Mouse (Mus musculus) adrenal gland, adult (tissue): ENCODE data around the gene Gm49395.
A peak's percentile ranks its signal among the peaks of the same experiment; 100 is the strongest.

ENCODE experiments used
- DNase-seq, 2 experiments: peaks; one replicate each; pipeline ENCODE4 v3.0.0; 2022 to 2023; ENCODE audit warnings: low spot score in 1 of 2; ENCODE audit not compliant: inconsistent age in 2 of 2

The Gm49395 gene

DNA sequence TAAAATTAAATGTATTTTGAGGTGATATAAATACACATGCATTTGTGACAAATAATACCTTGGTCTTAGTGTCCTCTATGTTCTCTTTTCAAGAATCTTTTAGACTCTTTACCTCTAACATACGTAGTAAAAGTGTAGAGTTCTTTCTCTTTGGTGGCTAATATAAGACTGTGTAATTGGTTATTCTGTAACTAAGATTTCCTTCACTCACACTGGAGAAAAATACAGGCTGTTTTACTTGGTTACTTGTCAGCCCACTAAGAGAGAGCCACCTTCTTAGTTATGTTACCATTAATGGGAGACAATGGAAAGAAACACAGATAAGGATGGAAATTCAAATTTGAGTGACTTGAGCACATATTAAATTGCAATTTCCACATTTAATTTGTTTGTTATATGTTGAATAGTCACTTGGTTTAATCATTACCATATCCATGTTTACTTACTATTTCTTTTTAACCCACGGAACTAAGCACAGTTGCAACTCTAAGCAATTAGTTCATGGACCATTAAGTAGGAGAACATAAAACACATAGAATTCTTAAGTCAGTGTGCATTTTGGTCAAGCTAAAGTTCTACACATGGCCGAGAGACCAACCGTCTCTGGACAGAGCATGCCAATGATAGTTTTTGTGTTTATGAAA is 34.3 kb downstream of the Gm49395 start:
- DNase-seq, result no peak

DNA sequence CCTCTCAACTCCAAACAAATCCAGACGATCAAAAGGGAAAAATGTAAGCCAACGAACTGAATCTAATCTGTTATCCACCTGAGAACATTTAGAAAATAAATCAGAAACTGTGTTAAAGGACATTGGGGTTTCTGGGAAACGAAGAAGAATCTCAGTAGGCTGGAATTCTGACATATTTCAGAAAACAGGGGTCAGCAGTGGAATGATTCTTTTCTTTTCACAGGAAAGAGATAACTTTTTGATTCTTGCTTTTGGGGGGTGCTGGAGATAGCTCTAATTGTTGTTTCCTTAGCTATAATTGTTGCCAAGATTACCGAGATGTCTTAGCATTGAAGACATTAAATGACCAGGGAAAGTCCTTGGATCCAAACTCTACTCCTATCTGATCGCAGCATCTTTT is 44.2 kb downstream of the Gm49395 start:
- no peak for DNase-seq

DNA sequence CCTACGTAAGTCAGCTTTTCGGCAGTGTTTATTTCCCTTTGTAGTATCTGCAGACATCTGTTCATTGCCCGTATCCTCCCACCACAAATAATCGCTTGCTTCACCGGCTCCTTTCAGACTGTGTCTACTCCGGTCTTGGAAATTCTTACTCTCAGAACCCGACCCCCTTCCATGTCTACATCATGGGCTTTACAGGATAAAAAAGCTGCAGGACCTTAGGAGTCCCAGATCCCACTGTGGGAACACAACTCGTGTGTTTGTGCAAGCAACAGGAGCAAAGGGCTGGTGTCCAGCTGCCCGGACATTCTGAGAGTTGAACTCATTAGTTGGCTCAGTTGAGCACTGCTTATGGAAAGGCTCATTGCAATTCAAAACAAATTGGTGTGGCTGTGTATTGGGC is 46.9 kb downstream of the Gm49395 start:
- peak in 1 of 2 experiments; percentile 46 for DNase-seq

DNA sequence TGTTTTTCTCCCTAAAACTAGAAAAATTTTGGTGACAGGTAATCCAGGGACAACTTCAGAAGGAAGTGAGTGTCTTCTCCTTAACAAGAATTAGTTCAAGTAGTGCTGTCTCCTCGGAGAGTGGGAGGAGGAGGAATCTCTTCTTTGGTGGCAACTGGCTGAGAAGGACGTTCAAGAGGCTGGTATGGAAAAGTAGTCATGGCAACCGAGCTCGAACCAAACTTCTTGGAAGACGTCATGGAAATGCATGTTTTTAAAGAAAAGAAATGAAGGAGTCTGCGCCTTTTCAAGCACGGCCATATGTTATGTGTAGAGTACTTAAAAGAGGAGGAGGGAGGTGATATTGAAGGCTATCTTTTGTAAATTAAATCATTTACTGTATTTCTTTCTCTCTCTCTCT is 49.2 kb downstream of the Gm49395 start:
- DNase-seq, result no peak

DNA sequence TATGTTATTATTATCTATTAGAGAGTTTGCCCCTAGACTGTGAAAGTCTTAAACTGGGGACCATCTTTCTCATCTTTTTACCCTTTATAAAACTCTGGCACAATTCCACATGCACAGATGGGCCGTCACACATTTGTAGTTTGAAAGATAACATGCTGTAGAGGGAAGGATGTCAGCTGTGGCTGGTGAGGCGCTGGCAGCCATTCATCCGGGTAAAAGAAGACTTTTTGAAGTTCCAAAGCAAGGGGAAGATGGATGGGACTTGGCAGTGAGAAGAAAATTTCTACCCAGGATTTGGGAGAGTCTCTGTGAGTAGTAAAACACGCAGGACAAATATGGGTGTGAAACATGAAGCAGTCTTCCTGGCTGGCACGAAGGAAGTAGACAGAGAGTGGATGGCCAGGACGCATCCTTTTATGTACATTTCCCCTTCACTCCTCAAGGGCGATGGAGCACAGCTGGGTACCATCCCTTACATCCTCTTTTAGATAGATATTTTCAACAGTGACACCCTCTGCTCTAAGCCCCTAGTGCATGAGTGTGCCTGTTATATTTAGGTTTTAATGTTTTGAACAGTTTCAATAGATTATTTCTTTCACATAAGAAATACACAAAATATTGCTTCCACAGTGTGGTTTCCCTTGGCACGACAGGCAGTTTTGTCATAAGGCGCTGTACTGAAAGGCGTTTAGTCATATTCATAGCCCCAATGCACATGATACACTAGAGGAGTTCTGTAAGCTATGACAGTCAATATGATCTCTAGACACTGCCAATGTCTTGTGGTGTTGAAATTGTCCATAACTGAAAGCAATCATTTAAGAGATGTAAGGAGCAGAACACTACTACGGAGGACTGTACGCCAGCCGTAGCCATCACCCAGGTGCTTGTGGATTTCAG is 50.8 kb downstream of the Gm49395 start:
- no peak for DNase-seq

DNA sequence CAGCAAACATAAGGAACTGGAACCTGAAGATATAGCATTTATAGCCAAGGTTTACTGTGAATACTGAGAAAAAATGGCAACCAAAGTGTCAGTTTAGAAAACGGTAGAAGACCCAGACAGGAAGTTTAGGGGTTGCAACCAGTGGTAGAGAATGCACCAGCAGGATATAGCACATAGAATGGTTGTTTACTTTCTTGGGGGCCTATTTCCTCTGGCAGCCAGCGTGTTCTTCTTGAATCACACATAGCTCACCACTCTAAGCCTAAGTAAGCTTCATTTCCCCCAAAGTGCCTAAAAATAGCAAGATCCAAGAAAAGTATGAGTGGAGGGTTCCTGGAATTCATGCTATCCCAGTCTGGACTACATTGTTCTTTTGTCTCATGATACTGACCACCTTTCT is 59.1 kb downstream of the Gm49395 start:
- DNase-seq, result no peak

DNA sequence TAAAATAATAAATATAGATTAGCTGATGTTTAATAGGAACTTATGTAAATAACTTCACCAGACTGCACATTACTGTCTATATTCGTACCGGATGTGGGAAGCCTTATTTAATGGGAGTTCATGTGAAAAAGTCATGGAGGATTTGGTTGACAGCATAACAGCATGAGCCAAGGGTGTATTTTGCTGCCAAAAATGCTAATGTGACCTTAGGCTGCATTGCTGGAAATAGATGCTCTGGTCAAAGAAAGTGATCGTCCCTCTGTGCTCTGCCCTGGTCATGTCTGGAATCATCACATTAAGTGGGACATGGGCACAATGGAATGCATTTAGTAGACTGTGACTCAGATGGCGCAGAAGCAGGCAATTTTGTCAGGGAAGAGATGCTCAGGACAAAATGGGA is 64.4 kb downstream of the Gm49395 start:
- DNase-seq, result no peak

DNA sequence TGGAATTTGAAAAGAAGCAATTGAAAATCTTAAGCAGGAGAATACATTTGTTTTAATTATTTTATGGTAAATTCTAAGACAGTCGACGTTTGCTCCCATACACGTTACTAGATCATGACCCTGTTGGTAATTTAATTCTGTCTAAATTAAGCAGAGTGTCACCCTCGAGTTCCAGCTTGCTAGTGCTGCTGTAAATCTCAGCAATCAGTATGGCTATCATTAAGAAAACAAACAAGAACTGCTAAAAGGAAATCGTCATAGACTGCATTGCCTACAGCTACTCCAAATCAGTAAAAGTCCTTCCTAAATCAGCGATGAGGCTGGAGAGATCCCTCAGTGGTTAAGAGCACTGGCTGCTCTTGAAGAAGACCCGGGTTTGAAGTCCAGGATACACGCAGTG is 66.3 kb downstream of the Gm49395 start:
- no peak for DNase-seq

DNA sequence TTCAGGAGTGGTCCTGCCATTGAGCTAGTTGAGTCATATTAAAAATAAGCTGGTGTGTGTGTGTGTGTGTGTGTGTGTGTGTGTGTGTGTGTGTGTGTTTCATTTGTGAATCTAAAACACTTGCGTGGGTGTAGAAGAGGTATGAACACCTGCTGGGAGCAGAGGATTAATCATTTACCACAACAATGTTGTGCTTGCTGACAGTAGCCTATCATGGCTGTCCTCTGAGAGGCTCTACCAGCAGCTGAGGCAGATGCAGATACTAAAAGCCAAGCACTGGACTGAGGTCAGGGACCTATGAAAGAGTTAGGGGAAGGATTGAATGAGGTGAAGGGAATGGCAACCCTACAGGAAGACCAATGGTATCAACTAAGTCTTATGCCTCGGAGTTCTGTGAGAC is 68.6 kb downstream of the Gm49395 start:
- DNase-seq, result no peak

DNA sequence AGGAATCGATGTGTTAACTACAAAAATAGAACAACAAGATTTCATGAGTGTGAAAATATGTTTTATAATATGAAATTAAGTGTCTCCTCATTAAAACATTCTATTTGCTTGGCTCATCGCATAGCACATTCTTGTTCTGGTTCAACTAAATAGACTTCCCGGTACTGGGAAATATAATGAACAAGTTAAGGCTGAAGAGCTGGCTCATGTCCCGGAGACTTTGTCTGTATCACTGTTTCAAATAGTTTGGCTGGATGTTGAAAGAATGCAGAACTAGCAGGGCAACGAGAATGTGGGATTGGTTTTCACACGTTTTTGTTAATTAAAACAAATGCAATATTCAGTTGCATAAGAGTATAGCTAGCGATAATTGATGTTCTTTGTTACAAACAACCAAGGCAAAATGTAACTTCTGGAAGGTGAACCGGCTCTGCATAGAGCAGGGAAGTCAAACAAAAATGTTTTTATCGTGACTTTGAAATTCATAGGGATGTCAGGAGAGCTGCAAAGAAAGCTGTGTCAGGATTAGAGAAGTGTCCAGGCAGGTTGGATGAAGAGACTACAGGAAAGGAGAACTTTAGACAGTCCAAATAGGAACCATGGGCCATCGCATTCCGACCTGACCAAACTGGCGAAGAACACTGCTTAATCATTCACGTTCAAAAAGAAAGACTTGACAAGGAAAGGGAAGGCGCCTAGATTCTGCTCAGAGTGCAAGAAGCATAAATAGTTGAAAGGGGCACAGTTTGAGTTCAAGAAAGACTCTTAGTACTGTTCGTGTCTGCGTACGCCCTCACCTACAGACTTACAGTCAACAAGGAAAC is 70.3 kb downstream of the Gm49395 start:
- DNase-seq, result no peak

DNA sequence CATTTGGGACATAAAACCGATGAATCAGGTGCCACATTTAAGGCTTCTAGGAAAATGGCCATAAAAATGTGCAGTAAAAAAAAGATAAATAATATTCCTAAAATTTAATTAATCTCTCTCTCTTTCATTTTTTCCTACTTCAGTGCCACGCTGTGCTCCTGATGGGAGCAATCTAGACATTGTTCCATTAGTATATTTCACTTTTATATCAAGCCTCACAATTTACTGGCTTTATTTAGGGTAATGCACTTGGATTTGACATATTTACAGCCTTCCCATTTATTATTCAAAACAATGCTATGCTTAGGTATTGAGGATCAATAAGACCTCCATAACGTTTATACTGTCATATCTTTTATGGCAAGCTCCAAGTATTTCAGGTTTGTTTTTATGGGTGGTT is 76.3 kb downstream of the Gm49395 start:
- no peak for DNase-seq

DNA sequence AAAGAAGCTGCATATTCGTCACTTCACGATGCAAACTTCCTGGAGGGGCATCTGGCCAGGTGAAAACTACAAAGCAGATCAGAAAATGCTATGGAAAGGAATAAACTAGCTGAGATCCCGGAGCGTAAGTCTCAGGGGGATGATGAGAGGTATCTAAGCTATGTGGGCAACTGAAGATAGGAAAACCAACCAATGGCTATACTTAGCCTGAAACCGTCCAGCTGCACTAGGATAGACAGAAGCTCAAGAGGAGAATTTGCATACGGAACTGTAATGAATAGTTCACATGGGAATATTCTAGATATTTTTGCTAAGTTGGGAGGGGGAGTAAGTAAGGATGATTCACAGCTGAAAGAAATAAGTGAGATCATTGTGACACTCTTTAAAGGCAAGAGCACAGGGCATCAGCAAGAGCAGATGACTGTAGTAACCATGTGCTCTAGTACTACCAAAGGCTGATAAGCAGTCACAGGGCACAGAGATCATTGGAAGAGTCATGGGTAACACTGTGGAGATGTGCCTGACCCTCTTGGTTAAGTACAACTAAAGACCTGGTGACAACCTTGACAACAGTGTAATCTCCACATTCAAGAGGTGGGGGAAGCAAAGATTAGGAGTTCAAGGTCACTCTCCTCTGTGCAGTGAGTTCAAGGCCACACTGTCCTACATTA is 79.5 kb downstream of the Gm49395 start:
- no peak for DNase-seq

DNA sequence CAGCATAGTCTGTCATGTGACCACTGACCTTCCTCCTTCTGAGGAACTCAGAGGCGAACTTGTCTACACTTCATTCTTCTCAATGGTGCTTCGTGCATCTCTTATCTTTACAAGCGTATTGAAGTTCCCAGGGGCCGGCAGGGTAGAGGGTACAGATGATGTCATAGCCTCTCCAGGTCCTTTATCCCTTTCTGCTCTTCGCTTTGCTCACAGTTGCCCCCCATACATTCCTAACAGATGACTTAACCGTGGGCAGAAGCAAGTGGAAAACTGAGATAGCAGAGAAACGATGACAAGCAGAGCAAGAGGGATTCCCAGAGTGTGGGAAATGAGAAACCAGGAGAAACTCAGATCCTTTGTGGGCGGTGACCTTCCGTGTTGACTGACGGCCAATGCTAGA is 80.3 kb downstream of the Gm49395 start:
- DNase-seq, result no peak

DNA sequence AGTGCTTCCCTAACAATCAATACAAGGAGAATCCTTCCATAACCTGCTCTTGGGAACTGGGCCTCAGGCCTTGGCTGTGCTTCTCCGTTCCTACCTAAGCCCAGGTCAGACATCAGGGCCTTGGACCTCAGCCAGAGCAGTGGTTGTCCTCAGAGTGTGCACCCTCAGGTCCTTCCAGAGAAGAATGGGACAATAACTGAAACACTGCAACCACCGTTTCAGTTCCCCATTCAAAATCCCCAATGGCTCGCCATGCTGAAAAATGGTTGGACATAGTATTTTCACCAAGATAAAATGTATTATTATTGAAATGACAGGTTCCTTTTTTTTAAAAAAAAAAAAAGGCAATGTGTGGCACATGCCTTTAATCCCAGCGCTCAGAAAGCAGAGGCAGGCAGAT is 81.0 kb downstream of the Gm49395 start:
- DNase-seq, result no peak

DNA sequence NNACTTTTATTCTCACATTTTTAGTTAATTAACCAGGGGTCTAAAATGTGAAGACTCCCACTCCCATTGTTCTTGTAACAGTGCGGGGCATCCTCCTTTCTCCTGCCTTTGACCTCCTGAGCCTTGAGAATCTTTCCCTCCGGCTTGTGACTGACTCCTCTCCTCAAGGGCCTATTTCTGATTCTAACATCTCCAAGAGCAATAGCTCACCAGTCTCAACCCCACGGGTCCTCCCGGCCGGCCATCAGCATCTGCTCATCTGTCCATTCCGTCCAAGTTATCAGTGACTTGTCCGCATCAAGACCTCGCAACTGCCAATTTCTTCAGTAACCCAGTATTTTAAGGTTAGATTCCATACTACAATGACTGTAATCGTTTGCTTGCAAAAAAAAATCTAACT is 84.2 kb downstream of the Gm49395 start:
- no peak for DNase-seq

DNA sequence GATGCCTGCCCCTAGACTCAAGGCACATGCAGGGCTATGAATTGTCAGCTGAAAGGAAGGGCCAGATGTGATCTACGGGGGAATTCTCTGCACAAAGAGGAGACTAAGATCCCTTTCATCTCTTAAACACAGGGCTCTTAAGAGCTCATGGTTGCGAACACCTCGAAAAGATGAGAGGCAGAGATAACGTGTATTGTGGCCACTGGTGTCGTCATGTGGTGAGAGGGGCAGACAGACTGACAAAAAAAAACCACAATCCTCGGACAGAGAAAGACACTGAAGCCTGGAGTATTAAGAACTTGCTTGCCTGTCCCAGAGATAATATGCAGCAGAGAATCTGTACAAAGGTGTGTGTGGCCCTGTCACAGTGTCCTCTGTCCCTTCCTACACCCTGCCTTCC is 90.2 kb downstream of the Gm49395 start:
- no peak for DNase-seq

DNA sequence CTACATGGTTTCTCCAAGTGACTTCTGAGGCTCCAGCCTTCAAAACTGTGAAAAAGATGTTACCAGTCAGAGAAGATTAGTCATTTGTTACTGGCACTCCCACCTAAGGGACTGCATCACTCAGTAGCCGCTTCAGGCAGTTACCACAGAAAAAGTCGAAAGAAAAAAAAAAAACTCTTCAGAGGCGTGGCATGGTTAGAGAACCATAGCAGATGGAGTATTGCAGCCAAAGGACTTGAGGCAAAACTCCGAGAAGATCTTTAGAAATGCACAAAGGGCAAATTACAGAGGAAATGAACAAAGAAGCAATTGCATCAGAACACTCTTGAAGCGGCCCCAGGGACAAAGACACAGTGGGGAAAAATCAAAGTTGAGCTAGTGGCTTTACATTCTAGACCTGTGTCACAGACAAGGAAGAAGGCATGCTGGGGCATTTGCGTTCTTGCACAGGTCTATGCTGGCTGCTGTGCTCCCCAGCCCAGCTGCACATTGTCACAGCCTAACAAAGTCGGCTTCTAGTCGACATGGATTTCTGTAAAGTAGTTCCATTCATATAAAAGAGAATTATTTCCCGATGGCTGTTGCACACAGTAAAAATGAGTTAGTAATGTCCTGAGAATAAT is 95.4 kb downstream of the Gm49395 start:
- no peak for DNase-seq

DNA sequence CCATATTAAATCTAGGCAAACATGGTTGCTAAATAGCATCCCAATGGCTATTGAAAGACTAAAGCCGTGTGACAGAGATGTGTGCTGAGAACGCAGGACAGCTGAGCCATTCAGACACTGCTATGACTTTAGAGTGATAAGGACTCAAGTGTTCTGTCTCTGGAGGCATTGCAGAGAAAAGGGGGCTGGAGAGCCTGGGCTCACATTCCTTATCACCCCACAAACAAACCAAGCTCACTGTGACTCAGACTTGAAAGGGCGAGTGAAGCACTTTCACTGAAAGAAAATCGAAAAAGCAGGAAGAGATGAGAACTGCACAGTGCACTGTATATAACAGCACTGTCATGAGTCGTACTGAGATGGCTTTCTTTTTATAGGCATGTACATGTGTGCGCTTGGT is 96.4 kb downstream of the Gm49395 start:
- DNase-seq, result no peak

DNA sequence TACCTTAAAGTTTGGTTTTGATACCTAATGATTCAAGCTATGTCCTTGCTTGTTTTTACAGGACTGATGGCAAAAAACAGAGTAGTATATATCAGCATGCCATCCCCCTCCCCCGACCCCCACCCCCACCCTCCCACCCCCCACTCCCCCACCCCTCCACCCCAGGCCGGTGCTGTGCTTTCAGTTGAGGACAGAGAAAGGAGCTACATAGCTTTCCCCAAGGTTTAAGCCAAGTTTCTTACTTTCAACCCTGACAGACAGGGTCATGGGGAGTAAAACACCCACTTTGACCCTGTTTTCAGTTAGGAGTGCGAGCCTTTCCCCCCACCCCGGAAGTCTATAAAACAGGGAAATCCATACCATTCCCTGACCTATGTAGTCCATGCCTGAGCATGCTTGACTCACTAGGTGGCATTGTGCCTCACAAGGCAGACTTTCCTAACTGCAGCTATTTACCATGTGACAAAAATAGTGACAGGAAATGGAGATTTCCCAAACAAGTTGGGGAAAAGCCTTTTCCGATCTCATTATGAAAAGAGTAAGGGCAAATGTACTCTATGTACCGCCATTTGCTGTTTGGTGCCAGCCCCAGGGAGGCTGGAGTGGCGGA is 98.2 kb downstream of the Gm49395 start:
- no peak for DNase-seq

DNA sequence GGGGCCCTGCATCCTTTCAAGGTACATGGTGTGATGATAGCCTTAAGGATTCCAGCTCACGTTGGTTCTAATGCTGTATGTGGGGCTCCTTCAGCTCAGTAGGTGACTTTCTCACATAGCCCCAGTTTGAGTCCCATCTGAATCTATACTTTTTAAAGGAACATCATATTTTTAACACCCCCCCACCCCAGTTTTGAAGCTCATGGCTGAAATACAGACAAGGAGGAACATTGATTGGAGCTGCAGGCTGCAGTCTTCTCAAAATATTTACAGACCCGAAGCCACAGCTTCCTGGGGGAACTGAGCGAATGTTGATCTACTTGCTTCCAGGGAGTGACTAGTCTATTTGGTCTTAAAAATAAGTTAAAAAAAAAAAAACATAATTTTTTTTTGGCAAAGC is 98.9 kb downstream of the Gm49395 start:
- DNase-seq, result no peak
